Mouse (Mus musculus) neural tube, embryonic 11.5 days (tissue): ENCODE measurements around the gene Tm9sf4. TPM values are rescaled to one million over a fixed set of nuclear protein-coding genes. Genes with fewer than 3 reads are reported as not detected.

ENCODE experiments used
- ATAC-seq: fragments of 200-750 bp; cut with Nextera tagmentation; 2 replicates; pipeline ENCODE4 v1.8.0; 2017; ENCODE audit warnings: moderate number of reproducible peaks, mild to moderate bottlenecking, moderate TSS enrichment, moderate library complexity; ENCODE audit not compliant: insufficient read depth, low FRiP score, low TSS enrichment
- DNase-seq: peaks from one replicate; pipeline ENCODE4 v3.0.0-alpha.2; 2015; ENCODE audit warnings: low spot score
- H3K27ac ChIP-seq: fragments of 300-500 bp; sonication (generic); 2 replicates; pipeline ENCODE4 v1.5.1; 2014; ENCODE audit warnings: low read depth, mild to moderate bottlenecking, low read length
- H3K27me3 ChIP-seq: fragments of 300-500 bp; sonication (generic); 2 replicates; pipeline ENCODE4 v1.6.1; 2014; ENCODE audit warnings: mild to moderate bottlenecking, low read length, mixed read lengths; ENCODE audit not compliant: control insufficient read depth, insufficient read depth
- H3K36me3 ChIP-seq: fragments of 300-500 bp; sonication (generic); 2 replicates; pipeline ENCODE4 v1.6.1; 2014; ENCODE audit warnings: mild to moderate bottlenecking, low read length, moderate library complexity, mixed read lengths; ENCODE audit not compliant: control insufficient read depth, insufficient read depth
- H3K4me1 ChIP-seq: fragments of 300-500 bp; sonication (generic); 2 replicates; pipeline ENCODE4 v1.6.1; 2014; ENCODE audit warnings: low read length, mixed read lengths; ENCODE audit not compliant: control insufficient read depth, insufficient read depth
- H3K4me2 ChIP-seq: fragments of 300-500 bp; sonication (generic); 2 replicates; pipeline ENCODE4 v1.6.1; 2014; ENCODE audit warnings: low read depth, mild to moderate bottlenecking, moderate library complexity
- H3K4me3 ChIP-seq: fragments of 300-500 bp; sonication (generic); 2 replicates; pipeline ENCODE4 v1.5.1; 2014; ENCODE audit warnings: low read depth, low read length
- H3K9ac ChIP-seq: fragments of 300-500 bp; sonication (generic); 2 replicates; pipeline ENCODE4 v1.6.1; 2014; ENCODE audit warnings: mild to moderate bottlenecking, low read length
- H3K9me3 ChIP-seq: fragments of 300-500 bp; sonication (generic); 2 replicates; pipeline ENCODE4 v1.6.1; 2016; ENCODE audit warnings: low read length; ENCODE audit not compliant: control insufficient read depth
- WGBS: fragments of 180-500 bp; shearing (Covaris S2); extraction: QIAGEN DNeasy Blood & Tissue Kit; methylation state at CpG from one replicate; pipeline ENCODE4 v1.1.7; 2014; 5-methylcytosine and 5-hydroxymethylcytosine counted together
- polyA plus RNA-seq: library from polyadenylated mRNA; unstranded; fragments of >200 nt; fragmentation: Nextera tagmentation; extraction: Ambion mirVana; gene quantifications from 2 replicates; pipeline ENCODE4 v1.2.1, GENCODE M21; 2014

Tm9sf4 gene
- polyA plus RNA-seq, result 81.1 and 83.3 TPM in 2 replicates

DNA sequence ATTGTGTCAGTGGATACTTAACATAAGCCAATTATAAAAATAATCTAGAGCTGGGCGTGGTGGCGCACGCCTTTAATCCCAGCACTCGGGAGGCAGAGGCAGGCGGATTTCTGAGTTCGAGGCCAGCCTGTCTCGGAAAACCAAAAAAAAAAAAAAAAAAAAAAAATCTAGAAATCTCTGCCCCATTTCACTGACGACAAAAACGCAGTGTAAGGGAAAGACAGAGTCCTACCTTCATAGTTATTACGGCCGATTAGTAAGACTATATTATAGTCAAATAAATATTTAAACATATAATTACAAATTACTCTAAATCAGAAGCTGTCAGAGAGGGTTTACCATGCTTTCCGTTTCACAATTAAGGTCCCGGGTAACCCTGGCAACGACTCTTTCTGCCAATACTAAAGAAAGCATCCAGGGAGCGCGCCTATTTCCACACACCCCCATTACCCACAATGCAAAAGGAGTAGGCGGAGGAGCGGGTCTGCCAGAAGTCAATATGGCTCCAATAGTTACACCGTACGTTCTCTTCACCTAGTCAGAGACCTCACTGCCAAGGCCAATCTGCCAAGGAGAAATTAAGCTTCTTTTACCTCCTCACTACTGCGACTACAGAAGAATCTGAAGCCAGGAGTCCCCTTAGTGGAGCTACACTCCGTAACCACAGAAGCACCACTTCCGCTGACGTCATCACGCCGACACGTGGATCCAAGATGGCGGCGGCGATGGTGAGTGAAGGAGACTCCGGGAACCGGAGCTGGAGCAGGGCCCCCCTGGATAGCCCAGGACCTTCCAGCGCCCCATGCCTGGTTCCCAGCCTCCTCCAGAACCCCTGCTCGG lies at the start of gene Tm9sf4:
Gene Tm9sf4 (plus strand): TSS at position 460 of the 840 bp plus-strand sequence.
- WGBS, result 12% methylated on average over 34 of the region's 34 CpGs
- peaks cover 5% of the 10 kb centered on the region; the same call in 1 of the 2 replicates for H3K4me1 ChIP-seq
- H3K36me3 ChIP-seq, result no peaks in the 10 kb centered on the region
- H3K27me3 ChIP-seq, result no peaks in the 10 kb centered on the region
- H3K4me2 ChIP-seq, result peak within 1 kb of the TSS; percentile 90
- peak within 1 kb of the TSS; percentile 86 for H3K27ac ChIP-seq
- peak within 1 kb of the TSS; percentile 75 for H3K9ac ChIP-seq
- peak within 1 kb of the TSS; percentile 88 for H3K4me3 ChIP-seq
- DNase-seq (peak; percentile 92), ATAC-seq (peak; percentile 91)
- no peaks in the 10 kb centered on the region for H3K9me3 ChIP-seq

DNA sequence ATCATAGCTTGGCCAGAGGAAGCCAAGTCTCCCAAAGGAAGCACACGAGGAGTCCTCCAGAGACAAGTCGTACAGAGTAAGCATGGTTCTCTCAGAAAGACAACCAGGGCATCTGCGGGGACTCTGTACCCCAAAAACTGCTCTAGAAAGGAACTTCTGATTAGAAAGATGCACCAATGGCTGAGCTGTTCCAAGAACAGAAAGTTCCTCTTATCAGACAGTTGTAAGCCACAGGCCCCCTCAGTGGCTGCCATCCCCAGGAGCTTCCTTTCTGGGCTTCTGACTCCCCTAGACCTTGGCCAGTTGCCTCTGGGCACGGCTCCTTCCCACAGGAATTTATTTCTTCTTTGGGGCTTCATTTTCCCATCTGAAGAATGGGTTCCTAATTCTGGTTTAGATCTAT lies 45.4 kb upstream of the Tm9sf4 start:
- Histone ChIP-seq H3K4me2 (no peak overlapping the region), H3K9ac (no peak overlapping the region), H3K27ac (no peak overlapping the region), H3K4me3 (no peak overlapping the region), H3K9me3 (no peaks in the 10 kb centered on the region), H3K36me3 (no peaks in the 10 kb centered on the region), H3K27me3 (no peaks in the 10 kb centered on the region), H3K4me1 (no peaks in the 10 kb centered on the region)
- WGBS, result 76% methylated on average over 4 of the region's 4 CpGs
- ATAC-seq, result no peak
- DNase-seq, result peak; percentile 6

- Histone ChIP-seq H3K4me1 (no peaks in the 10 kb centered on the region), H3K9me3 (no peaks in the 10 kb centered on the region), H3K4me2 (no peak overlapping the region), H3K27me3 (no peaks in the 10 kb centered on the region), H3K9ac (no peak overlapping the region), H3K36me3 (no peaks in the 10 kb centered on the region), H3K27ac (no peak overlapping the region), H3K4me3 (no peak overlapping the region)
- 85% methylated on average over 7 of the region's 7 CpGs for WGBS
- DNase-seq (no peak), ATAC-seq (no peak)
These were observed 44.0 kb upstream of the Tm9sf4 start for GRCm38 (mm10) chr2:153117051-153117486.

- H3K27me3 ChIP-seq, result no peaks in the 10 kb centered on the region
- H3K4me1 ChIP-seq, result no peaks in the 10 kb centered on the region
- no peaks in the 10 kb centered on the region for H3K36me3 ChIP-seq
- H3K9me3 ChIP-seq, result no peaks in the 10 kb centered on the region
- ATAC-seq (no peak), DNase-seq (no peak)
- H3K4me3 ChIP-seq, result no peak overlapping the region
- WGBS, result 90% methylated on average over 6 of the region's 6 CpGs
- no peak overlapping the region for H3K9ac ChIP-seq
- no peak overlapping the region for H3K4me2 ChIP-seq
- H3K27ac ChIP-seq, result no peak overlapping the region
These were observed 41.6 kb upstream of the Tm9sf4 start for GRCm38 (mm10) chr2:153119488-153119887.

DNA sequence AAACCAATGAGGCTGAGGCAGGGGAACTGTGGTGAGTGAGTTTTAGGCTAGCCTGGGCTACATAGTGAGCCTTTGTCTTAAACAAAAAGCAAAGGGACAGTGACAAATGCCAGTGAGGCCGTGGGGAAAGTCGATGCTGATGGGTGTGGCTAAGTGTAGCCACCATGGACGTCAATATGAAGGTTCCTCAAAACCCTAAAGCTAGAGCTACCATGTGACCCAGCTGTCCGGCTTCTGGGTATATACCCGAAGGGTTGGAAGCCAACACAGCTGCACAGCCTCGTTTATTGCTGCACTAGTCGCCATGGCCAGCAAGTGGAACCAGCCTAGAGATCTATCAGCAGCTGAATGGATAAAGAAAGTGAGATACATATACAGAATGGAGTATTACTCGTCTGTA lies 41.0 kb upstream of the Tm9sf4 start:
- no peaks in the 10 kb centered on the region for H3K36me3 ChIP-seq
- H3K27me3 ChIP-seq, result no peaks in the 10 kb centered on the region
- ATAC-seq, result no peak
- H3K27ac ChIP-seq, result no peak overlapping the region
- H3K4me3 ChIP-seq, result no peak overlapping the region
- 74% methylated on average over 8 of the region's 8 CpGs for WGBS
- no peaks in the 10 kb centered on the region for H3K9me3 ChIP-seq
- H3K4me1 ChIP-seq, result no peaks in the 10 kb centered on the region
- no peak for DNase-seq
- no peak overlapping the region for H3K4me2 ChIP-seq
- H3K9ac ChIP-seq, result no peak overlapping the region

- H3K9me3 ChIP-seq, result no peaks in the 10 kb centered on the region
- no peak overlapping the region for H3K9ac ChIP-seq
- H3K4me3 ChIP-seq, result no peak overlapping the region
- DNase-seq, result no peak
- WGBS, result 73% methylated on average over 8 of the region's 8 CpGs
- ATAC-seq, result no peak
- no peak overlapping the region for H3K27ac ChIP-seq
- no peaks in the 10 kb centered on the region for H3K36me3 ChIP-seq
- H3K27me3 ChIP-seq, result no peaks in the 10 kb centered on the region
- no peak overlapping the region for H3K4me2 ChIP-seq
- no peaks in the 10 kb centered on the region for H3K4me1 ChIP-seq
These were observed 39.1 kb upstream of the Tm9sf4 start for GRCm38 (mm10) chr2:153121821-153122615.

DNA sequence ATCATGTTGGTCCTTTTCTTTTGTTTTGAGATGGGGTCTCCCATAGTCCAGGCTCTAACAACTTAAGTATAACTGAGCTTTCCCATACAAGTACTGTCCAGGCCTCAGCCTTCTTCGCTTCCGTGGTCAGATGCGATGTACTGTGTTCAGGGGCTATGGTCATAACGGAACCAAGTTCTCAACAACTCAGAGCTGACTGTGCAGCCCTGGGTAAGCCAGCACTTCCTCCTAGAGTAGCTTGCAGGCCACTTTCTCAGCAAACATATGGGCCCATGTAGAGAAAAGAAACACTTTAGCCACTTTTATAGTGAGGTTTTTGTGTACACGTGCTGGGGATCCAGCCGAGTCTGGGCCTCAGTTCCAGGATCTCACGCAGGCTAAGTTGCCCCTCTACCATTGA lies 38.4 kb upstream of the Tm9sf4 start:
- H3K27me3 ChIP-seq, result no peaks in the 10 kb centered on the region
- H3K4me1 ChIP-seq, result no peaks in the 10 kb centered on the region
- H3K27ac ChIP-seq, result no peak overlapping the region
- no peak overlapping the region for H3K4me2 ChIP-seq
- DNase-seq (no peak), ATAC-seq (no peak)
- H3K36me3 ChIP-seq, result no peaks in the 10 kb centered on the region
- no peaks in the 10 kb centered on the region for H3K9me3 ChIP-seq
- 84% methylated on average over 7 of the region's 7 CpGs for WGBS
- H3K4me3 ChIP-seq, result no peak overlapping the region
- no peak overlapping the region for H3K9ac ChIP-seq

DNA sequence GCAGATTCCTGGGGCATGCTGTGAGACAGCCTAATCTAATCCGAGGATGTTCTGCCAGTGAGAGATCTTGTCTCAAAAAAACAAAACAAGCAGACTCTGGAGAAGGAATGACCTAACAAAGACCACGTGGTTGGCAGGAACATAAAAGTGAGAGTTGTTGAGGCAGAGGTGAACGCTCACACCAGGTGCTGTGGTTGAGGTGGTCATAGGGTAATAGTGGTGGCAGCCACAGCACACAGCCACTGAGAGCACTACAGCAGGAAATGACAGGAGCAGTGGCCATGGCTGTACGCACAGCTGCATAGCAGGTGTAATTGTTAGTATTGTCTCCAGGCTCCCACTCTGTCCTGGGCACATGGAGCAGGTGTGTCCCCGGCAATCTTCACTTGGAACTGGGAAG lies 35.2 kb upstream of the Tm9sf4 start:
- no peak overlapping the region for H3K27ac ChIP-seq
- H3K4me1 ChIP-seq, result no peaks in the 10 kb centered on the region
- no peaks in the 10 kb centered on the region for H3K27me3 ChIP-seq

More for the DNA sequence above, 35.2 kb upstream of the Tm9sf4 start:
- WGBS, result 56% methylated on average over 5 of the region's 5 CpGs
- no peak for ATAC-seq
- Histone ChIP-seq H3K4me2 (no peak overlapping the region), H3K9ac (no peak overlapping the region), H3K9me3 (no peaks in the 10 kb centered on the region), H3K4me3 (no peak overlapping the region), H3K36me3 (no peaks in the 10 kb centered on the region)
- no peak for DNase-seq
